Mouse (Mus musculus): ENCODE results near the gene Olfr212. TPM values are rescaled to one million over a fixed set of nuclear protein-coding genes. Genes with fewer than 3 reads are reported as not detected.
"Not testable (repeated sequence)": the region's sequence is repeated elsewhere in the genome, so short reads cannot be mapped to it uniquely, and the experiment has no call there.

The Olfr212 gene
- polyA plus RNA-seq, 1 experiment, result not detected

- TF ChIP-seq POLR2A (IDR thresholded peaks at IDR 0.05; ENCODE audit: extremely low read depth, insufficient read depth, low read length) (no peak), CTCF (IDR thresholded peaks at IDR 0.05; ENCODE audit: extremely low read depth, insufficient read depth, low read length) (no peak)
- Histone ChIP-seq H3K27ac (ENCODE audit: insufficient read depth, low read length) (no peak overlapping the region), H3K4me1 (ENCODE audit: control insufficient read depth, insufficient read depth, low read length) (no peaks in the 10 kb centered on the region)
Measured at GRCm38 (mm10) chr6:116514832-116515231, 8.5 kb downstream of the Olfr212 start.

GRCm38 (mm10) chr6:116538156-116538555, 31.8 kb downstream of the Olfr212 start, which contains the start of gene Olfr213:
Gene Olfr213, plus strand, starts transcription at chr6:116538456.
- TF ChIP-seq CTCF (IDR thresholded peaks at IDR 0.05; ENCODE audit: extremely low read depth, insufficient read depth, low read length), result no peak
- no peak for TF ChIP-seq POLR2A (IDR thresholded peaks at IDR 0.05; ENCODE audit: extremely low read depth, insufficient read depth, low read length)
- H3K4me1 ChIP-seq (ENCODE audit: control insufficient read depth, insufficient read depth, low read length), result no peaks in the 10 kb centered on the region
- no peak within 1 kb of the TSS for H3K27ac ChIP-seq (ENCODE audit: insufficient read depth, low read length)
- H3K4me3 ChIP-seq (ENCODE audit: insufficient read depth, low read length), result no peak within 1 kb of the TSS

More at GRCm38 (mm10) chr6:116514832-116515231, 8.5 kb downstream of the Olfr212 start:
- H3K4me3 ChIP-seq (ENCODE audit: insufficient read depth, low read length), result no peak overlapping the region

GRCm38 (mm10) chr6:116542500-116542899, 36.2 kb downstream of the Olfr212 start:
- H3K27ac ChIP-seq (ENCODE audit: insufficient read depth, low read length), result no peak overlapping the region
- TF ChIP-seq CTCF (IDR thresholded peaks at IDR 0.05; ENCODE audit: extremely low read depth, insufficient read depth, low read length) (no peak), POLR2A (IDR thresholded peaks at IDR 0.05; ENCODE audit: extremely low read depth, insufficient read depth, low read length) (no peak)
- no peaks in the 10 kb centered on the region for H3K4me1 ChIP-seq (ENCODE audit: control insufficient read depth, insufficient read depth, low read length)
- no peak overlapping the region for H3K4me3 ChIP-seq (ENCODE audit: insufficient read depth, low read length)

- H3K4me3 ChIP-seq (ENCODE audit: insufficient read depth, low read length); H3K27ac ChIP-seq (ENCODE audit: insufficient read depth, low read length); H3K4me1 ChIP-seq (ENCODE audit: control insufficient read depth, insufficient read depth, low read length): not testable (repeated sequence)
Measured at GRCm38 (mm10) chr6:116550841-116551240, 44.5 kb downstream of the Olfr212 start, which contains the start of gene Gm5580. Gene Gm5580, plus strand, starts transcription at chr6:116551141.

GRCm38 (mm10) chr6:116553935-116554334, 47.6 kb downstream of the Olfr212 start, which contains the start of gene Olfr214:
Gene Olfr214, plus strand, starts transcription at chr6:116554235.
- no peaks in the 10 kb centered on the region for H3K4me1 ChIP-seq (ENCODE audit: control insufficient read depth, insufficient read depth, low read length)
- no peak within 1 kb of the TSS for H3K27ac ChIP-seq (ENCODE audit: insufficient read depth, low read length)
- TF ChIP-seq POLR2A (IDR thresholded peaks at IDR 0.05; ENCODE audit: extremely low read depth, insufficient read depth, low read length), result no peak
- TF ChIP-seq CTCF (IDR thresholded peaks at IDR 0.05; ENCODE audit: extremely low read depth, insufficient read depth, low read length), result no peak
- H3K4me3 ChIP-seq (ENCODE audit: insufficient read depth, low read length), result no peak within 1 kb of the TSS

- Histone ChIP-seq H3K4me1 (ENCODE audit: control insufficient read depth, insufficient read depth, low read length) (no peaks in the 10 kb centered on the region), H3K4me3 (ENCODE audit: insufficient read depth, low read length) (no peak overlapping the region), H3K27ac (ENCODE audit: insufficient read depth, low read length) (no peak overlapping the region)
- no peak for TF ChIP-seq POLR2A (IDR thresholded peaks at IDR 0.05; ENCODE audit: extremely low read depth, insufficient read depth, low read length)
Measured at GRCm38 (mm10) chr6:116554952-116555351, 48.6 kb downstream of the Olfr212 start.

Other genes starting within 250 kb of the Olfr212 start
- 6.0 and 6.1 TPM in 2 replicates for gene Zfand4, start 242.3 kb upstream of the Olfr212 start, polyA plus RNA-seq (2012; rRNA removed)
- 56.6 and 61.6 TPM in 2 replicates for gene March8, start 168.5 kb upstream of the Olfr212 start, polyA plus RNA-seq (2012; rRNA removed)
- gene Alox5, start 45.3 kb upstream of the Olfr212 start, polyA plus RNA-seq (2012; rRNA removed), result 1.3 and 1.5 TPM in 2 replicates
- gene Olfr211, start 17.4 kb upstream of the Olfr212 start, polyA plus RNA-seq (2012; rRNA removed), result not detected in 2 replicates
- not detected in 2 replicates for gene Olfr213, start 31.9 kb downstream of the Olfr212 start, polyA plus RNA-seq (2012; rRNA removed)
- gene Gm5580, start 44.6 kb downstream of the Olfr212 start, polyA plus RNA-seq (2012; rRNA removed), result 0.08 and 0.11 TPM in 2 replicates
- gene Olfr214, start 47.7 kb downstream of the Olfr212 start, polyA plus RNA-seq (2012; rRNA removed), result not detected in 2 replicates
- gene Olfr215, start 77.7 kb downstream of the Olfr212 start, polyA plus RNA-seq (2012; rRNA removed), result not detected in 2 replicates
- gene Zfp422, start 122.5 kb downstream of the Olfr212 start, polyA plus RNA-seq (2012; rRNA removed), result 27.3 and 27.7 TPM in 2 replicates
- 1.6 and 2.1 TPM in 2 replicates for gene Depp1, start 144.1 kb downstream of the Olfr212 start, polyA plus RNA-seq (2012; rRNA removed)
- 3.5 and 3.9 TPM in 2 replicates for gene Rassf4, start 167.4 kb downstream of the Olfr212 start, polyA plus RNA-seq (2012; rRNA removed)
- gene Tmem72, start 210.4 kb downstream of the Olfr212 start, polyA plus RNA-seq (2012; rRNA removed), result 0.08 TPM in 2 replicates

Measured in cortical plate, adult 2 months (tissue).